Mouse (Mus musculus) ES-E14 (cell line): ENCODE measurements at regions not wholly inside any gene's neighbourhood (a gene's known extent, or its start where the extent isn't known, plus 50 kb on each side); places are given as distances from the start of the nearest gene placed in this dataset.

Experiments used
- HCFC1 ChIP-seq: IDR thresholded peaks from 2 replicates; pipeline ENCODE4 v1.6.1; 2012; ENCODE audit warnings: low read length, inconsistent platforms, borderline replicate concordance; ENCODE audit not compliant: insufficient read depth
- ZC3H11A ChIP-seq: IDR thresholded peaks from 2 replicates; pipeline ENCODE4 v1.6.1; 2012; ENCODE audit warnings: low read depth, mild to moderate bottlenecking, inconsistent platforms, low read length, borderline replicate concordance
- ZNF384 ChIP-seq: IDR thresholded peaks from 2 replicates; pipeline ENCODE4 v1.6.1; 2012; ENCODE audit warnings: low read depth, low read length, inconsistent platforms

DNA sequence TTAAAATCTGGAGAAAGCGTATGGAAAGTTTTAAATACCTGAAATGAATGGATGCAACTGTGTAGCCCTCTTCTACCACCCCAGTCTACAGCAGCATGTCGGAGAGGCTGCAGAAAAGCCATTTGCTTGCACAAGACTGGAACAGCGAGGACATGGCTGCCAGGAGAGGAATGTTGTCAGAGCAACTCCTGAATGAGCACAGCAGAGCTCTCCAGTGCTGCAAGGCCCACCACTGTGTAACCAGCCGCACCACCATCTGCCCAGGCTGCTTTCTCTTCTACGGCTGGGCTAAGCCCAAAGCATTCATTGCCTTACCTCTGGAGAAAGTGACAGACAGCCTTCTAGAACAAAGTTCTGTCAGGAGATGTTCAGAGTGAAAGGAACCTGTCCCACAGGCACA, 65.3 kb upstream of the Gm11238 start:
- TF ChIP-seq ZC3H11A, result no peak
- TF ChIP-seq ZNF384, result no peak
- no peak for TF ChIP-seq HCFC1
